Mouse (Mus musculus): ENCODE data around the gene B3gnt7.

GRCm38 (mm10) chr1:86342371-86342770 lies 39.7 kb downstream of the B3gnt7 start:
- TF ChIP-seq CTCF (IDR thresholded peaks at IDR 0.05; ENCODE audit: insufficient read depth, low read length) (no peak), POLR2A (IDR thresholded peaks at IDR 0.05; ENCODE audit: borderline replicate concordance, extremely low read depth, low read depth, low read length) (no peak)
